Mouse (Mus musculus): Measurements from ENCODE around the gene Mroh3.

Mroh3 gene

DNA sequence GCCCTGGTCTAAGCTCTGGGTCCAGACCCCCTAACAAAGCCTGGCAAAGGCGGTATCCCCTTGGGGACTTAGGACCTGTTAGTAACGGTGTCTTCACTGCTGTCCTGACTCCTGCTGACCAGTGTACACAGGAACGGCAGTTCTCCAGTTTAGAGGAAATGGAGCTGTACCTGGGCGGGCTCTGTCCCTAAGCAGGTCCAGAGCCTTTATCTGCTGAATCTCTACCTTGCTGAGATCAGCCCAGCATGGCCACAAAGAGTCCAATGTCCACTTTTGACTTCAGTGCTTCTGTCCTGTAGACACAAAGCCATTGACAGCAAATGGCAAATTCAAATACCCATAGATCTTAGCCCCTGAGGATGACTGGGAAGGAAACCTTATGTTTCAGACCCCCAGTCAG is 55.7 kb downstream of the Mroh3 start:
- no peak for DNase-seq (ENCODE audit: low spot score in 2 of 2)

DNA sequence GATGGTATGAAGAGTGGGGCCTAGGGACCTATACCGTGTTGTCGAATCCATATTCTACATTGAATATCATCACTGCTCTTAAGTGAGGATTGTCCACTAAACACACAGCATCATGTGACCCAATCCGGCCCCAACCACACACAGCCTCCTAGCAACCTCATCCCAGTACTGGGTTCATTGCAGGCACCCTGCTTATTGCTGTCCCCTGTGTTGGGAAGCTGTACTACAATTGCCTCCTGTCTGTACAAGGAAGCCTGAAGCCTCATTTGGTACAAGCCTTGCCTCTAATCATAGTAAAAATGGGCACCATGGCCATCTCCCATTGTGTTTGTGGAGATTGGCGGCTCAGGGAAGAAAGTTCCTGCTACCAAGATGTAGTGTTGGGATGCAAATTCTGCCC is 56.3 kb downstream of the Mroh3 start:
- DNase-seq (ENCODE audit: low spot score in 2 of 2) = no peak

DNA sequence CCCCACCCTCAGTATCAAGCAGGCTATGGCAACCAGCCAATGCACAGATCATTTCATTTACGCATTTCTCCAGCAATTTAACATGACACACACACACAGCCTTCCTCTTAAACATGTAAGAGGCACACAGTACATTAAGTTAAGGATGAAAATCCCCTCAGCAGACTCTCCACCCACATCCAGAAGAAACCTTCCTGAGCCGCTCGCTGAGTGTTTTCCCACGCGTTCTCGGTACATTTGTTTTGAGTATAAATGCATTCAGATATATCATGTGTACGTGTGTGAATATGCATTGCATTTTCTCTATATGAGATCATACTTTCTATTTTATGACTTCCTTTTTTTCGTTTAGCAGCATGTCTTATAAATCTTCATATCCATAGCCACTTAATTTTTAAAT is 61.3 kb downstream of the Mroh3 start:
- no peak for DNase-seq (ENCODE audit: low spot score in 2 of 2)

DNA sequence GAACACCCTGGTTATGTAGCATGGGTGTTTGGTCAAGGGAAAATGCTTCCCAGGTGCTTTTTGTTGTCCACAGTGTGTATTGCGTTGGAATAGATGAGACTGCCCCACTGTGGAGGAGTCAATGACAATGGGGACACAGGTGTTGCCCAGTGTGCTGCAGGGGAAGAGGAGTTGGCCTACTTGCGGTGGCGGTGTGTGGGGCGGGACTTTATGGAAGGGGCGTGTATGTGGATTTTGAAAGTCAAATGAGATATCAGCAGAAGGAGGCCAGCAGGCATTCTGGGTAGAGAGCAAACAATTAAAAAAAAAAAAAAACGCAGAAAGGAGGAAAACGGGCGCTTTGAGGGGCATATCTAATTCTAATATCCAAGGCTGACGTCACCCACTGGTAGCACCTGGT is 62.9 kb downstream of the Mroh3 start:
- DNase-seq (ENCODE audit: low spot score in 2 of 2) = no peak

DNA sequence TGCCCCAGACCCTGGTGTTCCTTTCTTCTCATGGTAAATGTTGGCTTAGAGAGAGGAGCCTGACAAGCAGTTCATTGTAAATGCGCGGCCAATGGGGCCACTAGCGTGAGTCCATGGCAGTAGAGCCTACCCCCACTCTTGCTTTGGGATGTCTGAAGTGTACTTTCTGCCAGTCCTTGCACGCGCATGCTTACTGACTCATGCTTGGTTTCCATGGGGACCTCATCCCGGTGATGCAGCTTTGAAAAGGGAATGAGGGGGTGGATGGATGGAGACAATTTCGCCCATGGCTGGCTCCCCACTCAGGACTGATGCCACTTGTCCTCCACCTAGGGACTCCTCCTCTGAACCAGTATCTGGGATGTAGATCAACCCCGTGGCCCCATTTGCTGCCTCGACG is 69.1 kb downstream of the Mroh3 start:
- DNase-seq (ENCODE audit: low spot score in 2 of 2) = peak; percentile 85

DNA sequence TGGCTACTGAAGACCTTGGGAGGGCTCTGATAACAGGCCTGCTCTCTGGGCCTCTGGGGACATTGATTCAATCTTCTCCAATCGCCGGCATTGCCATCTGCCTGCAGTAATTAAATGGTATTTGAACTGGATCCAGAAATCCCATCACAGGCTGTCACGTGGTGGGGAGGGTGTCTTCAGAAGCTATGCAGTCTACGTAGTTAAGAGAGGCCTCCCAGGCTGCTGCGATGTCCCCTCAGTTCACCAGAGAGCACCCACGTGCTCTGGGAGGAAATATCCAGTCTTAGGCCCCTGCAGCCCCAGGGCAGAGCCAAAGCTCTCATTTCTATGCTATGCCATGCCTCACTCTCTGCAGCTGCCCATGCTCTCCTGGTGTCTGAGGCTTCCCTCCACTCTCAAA is 70.3 kb downstream of the Mroh3 start:
- peak in 1 of 2 experiments; percentile 61 for DNase-seq (ENCODE audit: low spot score in 2 of 2)

DNA sequence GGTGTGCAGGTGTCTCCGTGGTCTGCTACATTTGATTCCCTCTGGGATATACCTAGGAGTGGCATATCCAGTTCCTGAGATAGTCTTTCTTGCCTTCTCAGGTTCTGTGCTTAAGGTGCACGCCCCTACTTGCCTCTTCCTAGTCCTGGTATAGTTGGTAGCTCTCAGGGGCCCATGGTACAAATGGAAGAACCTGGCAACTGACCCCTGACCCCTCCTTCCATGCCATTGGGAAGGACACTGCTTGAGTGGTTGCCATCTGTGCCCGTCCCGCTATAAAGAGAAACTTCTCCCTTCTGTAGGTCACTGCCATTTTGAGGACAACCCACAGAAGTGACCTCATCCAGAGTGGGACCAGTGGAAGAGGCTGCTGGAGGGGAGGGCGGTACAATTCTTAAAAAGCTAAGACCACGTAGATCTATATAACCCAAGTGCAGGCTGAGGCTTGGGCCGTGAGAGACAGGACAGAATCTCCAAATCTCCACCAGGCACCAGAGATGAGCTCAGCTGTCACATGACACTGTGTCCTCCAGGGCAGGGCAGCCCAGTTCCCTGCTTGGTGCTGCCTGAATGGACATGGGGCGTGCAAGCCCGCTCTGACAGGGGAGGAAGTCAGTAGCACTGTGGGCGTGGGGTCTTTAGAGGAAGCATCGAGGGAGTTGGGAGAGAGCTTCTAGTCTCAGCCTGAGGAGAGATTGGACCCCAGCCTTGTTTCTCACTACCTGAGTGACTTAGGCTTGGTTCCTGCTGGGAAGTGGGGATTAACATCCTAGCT is 71.3 kb downstream of the Mroh3 start:
- DNase-seq (ENCODE audit: low spot score in 2 of 2) = no peak

DNA sequence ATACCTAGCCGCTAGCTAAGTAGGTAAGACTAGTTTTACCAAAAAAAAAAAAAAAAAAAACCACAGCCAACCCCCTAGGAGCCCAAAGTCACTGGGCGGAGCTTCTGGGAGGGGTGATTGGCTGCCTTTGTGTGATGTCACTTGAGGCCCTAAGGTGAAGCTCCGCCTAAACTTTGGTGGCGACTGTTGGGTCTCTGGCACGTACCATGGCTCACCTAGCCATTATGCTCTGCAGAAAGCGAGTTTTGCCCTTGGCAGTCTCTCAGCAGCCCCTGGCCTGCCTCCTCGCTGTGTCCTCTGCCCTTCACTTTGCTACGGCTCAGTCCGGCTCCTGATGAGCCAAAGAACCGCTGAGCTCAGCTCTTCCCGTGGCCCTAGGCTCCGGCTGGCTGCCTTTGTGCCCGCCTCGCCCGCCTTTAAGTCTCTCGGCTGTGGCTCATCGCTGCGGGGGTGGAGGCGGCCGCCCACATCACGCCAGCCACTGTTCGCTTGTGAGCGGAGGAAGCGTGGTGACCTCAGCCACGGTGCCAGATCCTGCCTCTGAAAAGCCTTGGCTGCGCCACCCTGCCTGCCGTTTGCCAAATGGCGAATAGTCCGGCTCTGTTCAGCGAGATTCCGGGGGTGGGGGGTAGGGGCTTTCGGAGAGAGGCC is 72.5 kb downstream of the Mroh3 start:
- DNase-seq (ENCODE audit: low spot score in 2 of 2) = peak; percentile 91 to 92

DNA sequence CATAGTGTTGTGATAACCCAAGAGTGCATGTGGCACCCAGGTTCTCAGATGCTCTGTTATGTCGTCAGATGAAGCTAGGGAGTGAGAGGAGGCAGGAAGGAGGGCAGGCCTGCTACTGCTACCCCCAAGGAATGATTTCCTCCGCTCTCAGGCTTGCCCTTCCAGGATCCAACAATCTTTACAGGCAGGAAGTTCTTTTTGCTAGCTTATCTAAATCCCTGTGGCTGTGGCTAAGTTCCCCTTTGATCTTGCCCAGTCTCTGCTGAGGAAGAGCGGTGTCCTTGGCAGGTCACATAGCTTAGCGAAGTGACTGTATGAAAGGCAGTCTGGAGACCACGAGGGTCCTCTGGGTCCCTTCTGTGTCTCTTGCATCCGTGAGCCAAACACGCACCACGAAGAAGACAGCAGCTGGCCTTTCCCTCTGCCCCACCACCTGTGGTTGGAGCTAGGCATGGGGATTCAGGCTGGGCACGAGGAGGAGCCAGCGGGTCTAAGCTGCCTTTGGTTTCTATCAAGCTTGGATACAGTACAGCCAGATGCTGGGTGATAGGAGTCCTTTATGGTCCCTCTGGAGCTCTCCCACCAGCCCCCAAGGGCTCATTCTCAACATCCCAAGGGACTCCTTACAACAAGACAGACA is 74.3 kb downstream of the Mroh3 start:
- DNase-seq (ENCODE audit: low spot score in 2 of 2) = no peak

DNA sequence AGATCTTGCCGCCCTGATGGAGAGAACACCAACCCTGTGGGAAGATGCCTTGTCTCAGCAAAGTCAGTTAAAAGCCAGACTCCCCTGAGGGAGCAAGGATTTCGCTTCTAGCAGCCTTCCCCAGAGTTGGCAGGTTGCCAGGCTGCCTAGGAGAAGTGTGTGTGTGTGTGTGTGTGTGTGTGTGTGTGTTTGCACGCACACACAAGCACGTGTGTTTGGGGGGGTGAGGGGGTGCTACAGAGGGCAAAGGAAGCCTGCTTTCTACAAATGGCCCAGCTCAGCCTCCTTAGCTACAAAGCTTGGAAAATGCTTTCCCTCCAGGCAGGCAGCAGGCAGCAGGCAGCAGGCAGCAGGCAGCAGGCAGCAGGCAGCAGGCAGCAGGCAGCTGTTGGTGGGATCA is 75.1 kb downstream of the Mroh3 start:
- DNase-seq (ENCODE audit: low spot score in 2 of 2) = no peak

DNA sequence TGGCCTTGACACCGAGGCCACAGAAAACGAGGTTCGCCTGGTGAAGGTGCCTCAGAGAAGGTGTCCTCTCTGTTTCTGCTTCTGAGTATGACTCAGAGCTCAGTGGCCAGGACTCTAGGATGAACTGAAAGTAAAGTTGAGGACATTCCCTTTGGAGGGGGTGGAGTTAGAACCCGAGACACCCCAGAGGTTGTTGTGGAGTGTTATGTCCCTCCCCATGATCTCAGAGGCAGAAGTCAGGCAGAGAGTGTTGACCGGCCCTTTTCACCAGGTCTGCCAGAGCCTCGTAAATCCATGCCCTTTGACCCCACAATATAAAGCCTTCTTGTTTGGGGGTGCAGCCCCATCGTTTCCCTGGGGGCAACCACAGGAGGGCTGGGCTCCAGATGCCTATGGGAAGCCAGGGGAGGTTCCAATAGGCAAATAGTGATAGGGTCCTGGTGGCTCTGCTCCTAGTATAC is 75.5 kb downstream of the Mroh3 start:
- no peak for DNase-seq (ENCODE audit: low spot score in 2 of 2)

DNA sequence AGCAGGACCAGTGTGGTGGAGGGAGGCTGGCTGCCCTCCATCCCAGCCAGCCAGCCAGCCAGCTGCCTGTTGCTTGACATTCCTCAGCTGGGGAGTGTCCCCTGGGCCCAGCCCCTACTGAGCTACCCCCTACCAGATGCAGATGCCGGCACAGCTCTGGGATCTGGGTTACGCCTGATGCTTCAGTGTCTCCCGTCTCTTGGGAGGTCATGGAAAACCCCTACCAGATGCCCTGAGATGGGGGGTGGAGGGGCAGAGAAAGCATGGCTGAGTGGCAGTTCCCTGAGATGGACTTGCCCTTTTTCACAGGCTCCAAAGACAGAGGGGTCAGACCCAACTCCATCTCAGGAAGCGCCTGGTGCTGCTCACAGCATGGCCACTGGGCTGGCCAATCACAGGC is 76.1 kb downstream of the Mroh3 start:
- no peak for DNase-seq (ENCODE audit: low spot score in 2 of 2)

DNA sequence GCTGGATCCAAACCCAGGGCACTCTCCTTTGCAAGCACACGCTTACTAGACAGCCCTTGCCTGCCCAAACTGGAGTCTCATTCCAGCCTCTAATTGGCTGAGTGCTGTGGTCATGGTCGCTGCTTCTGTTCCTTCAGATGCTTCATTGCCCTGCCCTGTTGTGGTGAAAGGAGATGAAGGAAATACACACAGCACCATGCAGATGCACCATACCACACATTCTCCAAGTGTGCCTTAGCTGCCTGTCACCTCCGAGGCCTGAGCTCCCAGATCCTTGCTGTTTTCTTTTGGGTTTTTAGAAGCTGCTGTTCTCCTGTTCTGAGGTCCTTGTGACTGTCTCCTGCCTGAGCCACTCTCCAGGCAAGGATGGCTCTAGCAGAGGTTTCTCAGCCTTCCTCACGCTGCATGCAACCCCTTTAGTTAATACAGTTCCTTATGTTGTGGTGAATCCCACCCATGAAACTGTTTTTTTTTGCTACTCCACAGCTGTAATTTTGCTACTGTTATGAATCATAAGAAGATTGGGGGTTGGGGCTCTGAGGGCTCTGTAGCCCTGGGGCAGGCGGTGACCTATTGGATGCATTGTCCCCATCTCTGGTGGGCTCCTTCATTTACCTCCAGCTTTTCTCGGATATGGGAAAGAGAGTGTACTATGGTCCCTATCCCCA is 76.7 kb downstream of the Mroh3 start:
- no peak for DNase-seq (ENCODE audit: low spot score in 2 of 2)

DNA sequence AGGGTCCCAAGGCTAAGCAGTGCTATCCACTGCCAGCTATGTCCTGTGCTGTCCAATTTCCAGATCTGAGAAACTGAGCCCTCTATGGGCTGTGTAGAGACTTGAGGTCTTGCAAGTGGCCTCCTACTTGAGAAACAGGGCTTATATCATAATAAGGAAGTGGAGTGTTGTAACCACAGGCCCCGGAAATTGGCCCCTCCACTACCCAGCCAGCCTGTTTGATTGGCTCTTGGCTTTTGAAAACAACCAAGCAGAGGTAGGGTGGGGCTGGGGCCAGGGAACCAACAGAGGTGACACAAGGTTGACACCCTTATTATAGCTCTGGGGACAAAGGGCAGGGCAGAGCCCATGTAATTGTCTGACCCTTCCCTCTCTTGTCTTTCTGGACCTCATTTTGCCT is 77.6 kb downstream of the Mroh3 start:
- peak in 1 of 2 experiments; percentile 24 for DNase-seq (ENCODE audit: low spot score in 2 of 2)

DNA sequence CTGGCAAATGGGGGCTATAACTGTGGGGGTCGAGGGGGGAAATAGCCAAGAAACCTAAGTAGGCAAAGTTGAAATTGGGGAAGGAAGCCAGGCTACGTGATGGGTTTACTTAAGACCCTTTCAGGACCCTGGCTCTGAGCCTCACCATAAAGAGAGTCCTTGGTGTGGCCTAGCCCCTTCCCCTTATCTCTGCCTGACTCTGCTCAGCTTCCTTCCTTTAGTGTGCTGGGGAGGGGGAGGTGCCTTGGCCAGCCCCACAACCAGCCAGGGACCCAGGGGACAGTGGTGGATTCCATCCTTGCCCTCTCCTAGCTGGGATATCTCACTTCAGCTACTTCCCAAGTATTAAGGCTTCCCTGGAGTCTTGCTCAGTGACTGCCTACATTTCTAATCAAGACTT is 78.1 kb downstream of the Mroh3 start:
- DNase-seq (ENCODE audit: low spot score in 2 of 2) = no peak

DNA sequence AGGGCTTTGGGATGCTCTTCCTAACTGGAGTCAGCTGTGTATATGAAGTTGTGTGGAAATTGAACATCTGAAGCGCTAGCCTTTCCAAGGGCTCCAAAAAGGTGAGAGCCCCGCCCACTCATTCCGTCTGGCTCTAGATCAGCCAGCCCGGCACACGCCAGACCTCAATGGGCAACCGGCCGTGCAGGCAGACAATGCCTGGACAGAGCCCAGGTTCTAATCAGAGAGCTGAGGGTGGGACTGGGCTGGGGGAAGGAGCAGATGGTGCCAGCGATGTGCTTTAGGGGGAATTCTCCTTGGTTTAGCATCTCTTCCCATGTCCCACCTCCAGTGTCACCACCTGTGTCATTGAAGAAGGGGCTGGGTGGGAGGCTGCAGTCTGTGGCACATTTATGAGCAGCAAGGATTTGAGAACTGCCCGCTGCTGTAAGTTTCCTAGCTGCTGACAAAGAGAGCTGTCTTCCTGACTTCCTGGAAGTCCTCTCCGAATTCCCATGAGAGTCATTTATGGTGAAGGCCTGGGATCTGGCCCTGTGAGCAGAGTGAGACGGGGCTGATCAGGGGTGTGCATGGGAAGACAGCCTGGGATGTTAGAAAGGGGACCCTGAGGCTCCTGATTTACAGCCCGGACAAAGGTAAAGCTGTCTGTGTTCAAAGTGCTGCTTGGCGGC is 78.9 kb downstream of the Mroh3 start:
- DNase-seq (ENCODE audit: low spot score in 2 of 2) = peak in 1 of 2 experiments; percentile 65

DNA sequence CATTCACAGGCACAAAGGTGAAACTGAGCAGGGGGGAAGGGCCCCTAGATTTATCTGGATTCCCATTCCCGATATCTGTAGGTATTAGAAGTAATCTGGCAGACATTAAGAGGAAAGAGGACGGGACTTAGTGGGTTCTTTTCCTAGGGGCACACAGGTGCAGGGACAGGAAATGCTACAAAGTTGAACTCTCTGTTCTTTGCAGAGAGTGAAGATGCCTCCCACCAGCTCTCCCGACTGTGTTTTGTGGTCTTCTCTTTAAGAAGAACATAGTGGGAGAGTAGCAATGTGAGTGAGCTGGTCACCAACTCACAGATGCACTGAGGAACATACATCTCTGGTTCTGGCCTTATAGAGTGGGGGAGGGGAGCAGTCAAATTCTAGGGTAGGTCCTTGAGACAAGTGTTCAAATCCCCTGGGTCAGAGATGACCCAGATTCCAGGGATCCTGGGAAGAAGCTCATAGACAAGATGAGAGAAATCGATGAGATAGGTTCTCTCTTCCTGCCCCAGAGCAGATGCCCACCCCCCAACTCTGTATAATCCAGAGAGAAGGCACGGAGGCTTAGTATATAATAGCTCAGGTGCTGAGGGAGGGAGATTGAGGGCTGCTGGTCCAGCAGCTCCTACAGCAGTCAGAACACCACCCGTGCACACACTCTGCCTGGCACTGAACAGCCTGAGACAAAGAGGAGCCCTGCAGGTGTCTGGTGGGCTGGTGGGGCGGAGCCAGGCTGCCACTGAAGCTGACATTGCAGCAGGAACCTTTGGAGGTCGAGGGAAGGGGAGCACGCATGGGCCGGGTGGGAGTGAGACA is 80.0 kb downstream of the Mroh3 start:
- peak in 1 of 2 experiments; percentile 32 for DNase-seq (ENCODE audit: low spot score in 2 of 2)
